9 mouse cellular contexts compared by ENCODE assay signal in the genomic region with DNA sequence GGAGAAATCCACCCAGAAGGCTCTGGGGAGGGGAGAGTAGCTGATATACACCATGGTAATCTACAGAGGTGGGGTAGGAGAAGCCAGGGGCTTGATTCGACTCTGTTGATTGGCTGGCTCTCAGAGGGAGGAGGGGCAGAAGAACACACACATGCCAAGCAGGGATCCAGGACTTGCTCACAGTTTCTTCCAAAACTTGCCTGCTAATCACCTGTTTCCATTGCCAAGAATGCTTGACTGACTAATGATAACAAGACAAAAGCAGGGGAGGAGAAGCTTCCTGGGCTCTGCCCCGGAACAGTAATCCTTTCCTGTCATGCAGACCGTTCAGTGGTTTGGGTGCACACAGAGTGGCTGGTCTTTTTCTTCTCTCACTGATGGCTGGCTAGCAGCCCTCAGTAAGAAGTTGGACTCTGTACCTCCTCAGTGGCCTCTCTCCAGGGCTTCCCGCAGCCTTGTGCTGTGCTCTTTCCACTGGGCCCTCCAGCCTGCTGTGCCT.
DNase-seq lines count a peak whose midpoint lies in the region; ATAC-seq and TF ChIP-seq lines count a peak whose summit lies in the region.
"Had no signal": no experiment of that assay in that cellular context is flagged by ENCODE, and none has a peak within 500 bp of the region (broad histone marks: within the 10 kb centered on the region; RNA-seq: fewer than 3 reads in every experiment).

No protein-coding gene starts in this region.

- H3K36me3 ChIP-seq in forebrain, embryonic 10.5 days (replicated peaks) = no peaks in the 10 kb centered on the region
- H3K36me3 ChIP-seq in forebrain, embryonic 12.5 days (replicated peaks) = no peaks in the 10 kb centered on the region
- no peaks in the 10 kb centered on the region for H3K36me3 ChIP-seq in embryonic facial prominence, embryonic 15.5 days
- H3K36me3 ChIP-seq in limb, embryonic 14.5 days (ENCODE audit: control insufficient read depth, insufficient read depth, low read length) = no peaks in the 10 kb centered on the region
- H3K36me3 ChIP-seq in neural tube, embryonic 15.5 days = no peaks in the 10 kb centered on the region
- H3K36me3 ChIP-seq: limb, embryonic 12.5 days had no signal

- WGBS in forebrain, embryonic 10.5 days = 29% methylated on average over 4 of the region's 4 CpGs
- 31% methylated on average over 4 of the region's 4 CpGs for WGBS in forebrain, embryonic 12.5 days
- 29% methylated on average over 4 of the region's 4 CpGs for WGBS in embryonic facial prominence, embryonic 15.5 days
- 46% methylated on average over 4 of the region's 4 CpGs for WGBS in limb, embryonic 14.5 days
- WGBS in neural tube, embryonic 15.5 days = 37% methylated on average over 4 of the region's 4 CpGs

- H3K4me3 ChIP-seq in forebrain, embryonic 10.5 days = no peak overlapping the region
- no peak overlapping the region for H3K4me3 ChIP-seq in forebrain, embryonic 12.5 days (replicated peaks)
- no peak overlapping the region for H3K4me3 ChIP-seq in embryonic facial prominence, embryonic 15.5 days (replicated peaks)
- H3K4me3 ChIP-seq in limb, embryonic 14.5 days (replicated peaks; ENCODE audit: low read length) = no peak overlapping the region
- H3K4me3 ChIP-seq in neural tube, embryonic 15.5 days (replicated peaks) = no peak overlapping the region
- H3K4me3 ChIP-seq: limb, embryonic 12.5 days had no signal

- H3K27me3 ChIP-seq in forebrain, embryonic 10.5 days (ENCODE audit: poor library complexity, severe bottlenecking) = no peaks in the 10 kb centered on the region
- H3K27me3 ChIP-seq in forebrain, embryonic 12.5 days = no peaks in the 10 kb centered on the region
- no peaks in the 10 kb centered on the region for H3K27me3 ChIP-seq in embryonic facial prominence, embryonic 15.5 days
- no peaks in the 10 kb centered on the region; the same call in 1 of the 2 replicates for H3K27me3 ChIP-seq in limb, embryonic 14.5 days (ENCODE audit: control insufficient read depth, insufficient read depth, low read length)
- H3K27me3 ChIP-seq in neural tube, embryonic 15.5 days (replicated peaks) = no peaks in the 10 kb centered on the region
- H3K27me3 ChIP-seq: limb, embryonic 12.5 days had no signal

- DNase-seq in forebrain, embryonic 10.5 days (ENCODE audit: extremely low spot score, low spot score) = no peak
- peak; percentile 34 to 62 for DNase-seq in heart, postnatal 36 days
- DNase-seq in limb, embryonic 14.5 days (ENCODE audit: low spot score) = no peak
- no peak for DNase-seq in thymus, postnatal 14 days

- TF ChIP-seq POLR2A in limb, embryonic 14.5 days (IDR thresholded peaks at IDR 0.05; ENCODE audit: borderline replicate concordance, extremely low read depth, insufficient read depth, insufficient read length) = no peak

- intact Hi-C loops in heart, postnatal 36 days (cut with DNase I) = loop anchor here (5.0 kb wide), 1 partner anchor 91 kb away; the partner anchor contains the start of gene Ror1

- H3K4me2 ChIP-seq in forebrain, embryonic 12.5 days = no peak overlapping the region
- H3K4me2 ChIP-seq in embryonic facial prominence, embryonic 15.5 days (replicated peaks) = no peak overlapping the region
- no peak overlapping the region for H3K4me2 ChIP-seq in limb, embryonic 14.5 days (replicated peaks; ENCODE audit: low read depth, low read length, severe bottlenecking)
- no peak overlapping the region for H3K4me2 ChIP-seq in neural tube, embryonic 15.5 days
- H3K4me2 ChIP-seq: limb, embryonic 12.5 days had no signal

- no peak overlapping the region for H3K9ac ChIP-seq in forebrain, embryonic 12.5 days
- H3K9ac ChIP-seq in embryonic facial prominence, embryonic 15.5 days = no peak overlapping the region
- no peak overlapping the region for H3K9ac ChIP-seq in limb, embryonic 14.5 days (ENCODE audit: low read depth, low read length, severe bottlenecking)
- H3K9ac ChIP-seq in neural tube, embryonic 15.5 days (replicated peaks) = no peak overlapping the region
- H3K9ac ChIP-seq: limb, embryonic 12.5 days had no signal

- peaks cover 17% of the 10 kb centered on the region for H3K4me1 ChIP-seq in forebrain, embryonic 10.5 days
- peaks cover 8% of the 10 kb centered on the region for H3K4me1 ChIP-seq in forebrain, embryonic 12.5 days
- peaks cover 13% of the 10 kb centered on the region for H3K4me1 ChIP-seq in embryonic facial prominence, embryonic 15.5 days
- peaks cover 8% of the 10 kb centered on the region; the same call in 1 of the 2 replicates for H3K4me1 ChIP-seq in limb, embryonic 14.5 days (ENCODE audit: control insufficient read depth, insufficient read depth, low read length)
- H3K4me1 ChIP-seq in neural tube, embryonic 15.5 days = no peaks in the 10 kb centered on the region

- no peak for ATAC-seq in forebrain, embryonic 12.5 days (ENCODE audit: low FRiP score)
- 0 out of 2 replicates have a peak, but pooled peaks have one; percentile 29 for ATAC-seq in embryonic facial prominence, embryonic 15.5 days (ENCODE audit: insufficient number of reproducible peaks, low FRiP score, low TSS enrichment, low read depth)
- ATAC-seq in limb, embryonic 14.5 days (ENCODE audit: low FRiP score, low read depth) = 0 out of 2 replicates have a peak, but pooled peaks have one; percentile 47
- ATAC-seq in neural tube, embryonic 15.5 days (ENCODE audit: low FRiP score) = no peak
- no peak for ATAC-seq in erythroid progenitor cell, adult 5-6 weeks (replicated peaks; ENCODE audit: low FRiP score, poor library complexity, severe bottlenecking)

- H3K27ac ChIP-seq in forebrain, embryonic 10.5 days = peak overlapping the region; percentile 58
- no peak overlapping the region for H3K27ac ChIP-seq in forebrain, embryonic 12.5 days
- H3K27ac ChIP-seq in embryonic facial prominence, embryonic 15.5 days (replicated peaks) = 0 out of 2 replicates have a peak overlapping the region, but pooled peaks have one; percentile 11
- no peak overlapping the region for H3K27ac ChIP-seq in limb, embryonic 14.5 days (replicated peaks; ENCODE audit: low read depth, low read length)
- no peak overlapping the region for H3K27ac ChIP-seq in neural tube, embryonic 15.5 days (replicated peaks)
- H3K27ac ChIP-seq: limb, embryonic 12.5 days had no signal

- no peaks in the 10 kb centered on the region for H3K9me3 ChIP-seq in forebrain, embryonic 10.5 days
- no peaks in the 10 kb centered on the region for H3K9me3 ChIP-seq in forebrain, embryonic 12.5 days
- no peaks in the 10 kb centered on the region for H3K9me3 ChIP-seq in embryonic facial prominence, embryonic 15.5 days (replicated peaks)
- no peaks in the 10 kb centered on the region for H3K9me3 ChIP-seq in limb, embryonic 14.5 days (ENCODE audit: control insufficient read depth, low read length)
- no peaks in the 10 kb centered on the region for H3K9me3 ChIP-seq in neural tube, embryonic 15.5 days (replicated peaks)
- H3K9me3 ChIP-seq: limb, embryonic 12.5 days had no signal

Comparison
In these comparisons a context has a peak if more than half of its experiments do, and no peak if none do; other contexts are left out.
1. H3K27ac ChIP-seq: peak in forebrain, embryonic 10.5 days (single experiment) and embryonic facial prominence, embryonic 15.5 days (single experiment); none in forebrain, embryonic 12.5 days (single experiment), limb, embryonic 14.5 days (single experiment) and neural tube, embryonic 15.5 days (single experiment).
2. DNase-seq: peak in heart, postnatal 36 days (2 of 2); none in forebrain, embryonic 10.5 days (single experiment), limb, embryonic 14.5 days (single experiment) and thymus, postnatal 14 days (single experiment).
3. ATAC-seq: peak in embryonic facial prominence, embryonic 15.5 days (single experiment) and limb, embryonic 14.5 days (single experiment); none in forebrain, embryonic 12.5 days (single experiment), neural tube, embryonic 15.5 days (single experiment) and erythroid progenitor cell, adult 5-6 weeks (single experiment).